Mouse (Mus musculus) small intestine, adult 2 months (tissue): Measurements from ENCODE around the gene Hs1bp3.

Experiments used
- CTCF ChIP-seq: fragments of 200-500 bp; IDR thresholded peaks from 2 replicates; pipeline ENCODE4 v1.5.1; 2012; ENCODE audit warnings: low read depth, mild to moderate bottlenecking, control low read depth, inconsistent platforms, low read length, moderate library complexity, mixed read lengths; ENCODE audit not compliant: insufficient replicate concordance, insufficient read length; ENCODE audit errors: extremely low read depth
- POLR2A ChIP-seq: fragments of 200-500 bp; IDR thresholded peaks from 2 replicates; pipeline ENCODE4 v1.6.1; 2012; ENCODE audit warnings: low read depth, mild to moderate bottlenecking, control low read depth, inconsistent platforms, low read length, moderate library complexity

DNA sequence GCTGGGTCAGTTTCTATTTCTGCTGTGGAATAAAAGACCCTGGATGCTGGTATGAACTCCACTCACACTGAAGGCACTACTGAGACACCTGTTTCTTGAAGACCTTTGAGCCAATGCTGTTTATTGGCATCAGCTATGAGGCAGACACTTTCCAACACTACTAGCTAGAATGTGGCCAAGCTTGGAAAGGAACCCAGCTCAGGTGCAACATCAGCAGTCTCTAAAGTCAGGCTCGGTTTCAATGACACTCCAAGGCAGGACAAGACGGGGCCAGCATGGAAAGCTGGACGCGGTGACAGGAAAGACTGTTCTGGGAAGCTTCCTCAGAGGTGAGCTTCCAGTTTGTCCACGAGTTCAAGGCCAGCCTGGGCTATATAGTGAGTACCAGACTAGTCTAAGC lies 80.0 kb downstream of the Hs1bp3 start:
- TF ChIP-seq CTCF, result no peak
- no peak for TF ChIP-seq POLR2A
